Mouse (Mus musculus): ENCODE data around the gene Ccdc62. TPM values are rescaled to one million over a fixed set of nuclear protein-coding genes. Genes with fewer than 3 reads are reported as not detected.
A peak's percentile ranks its signal among the peaks of the same experiment; 100 is the strongest.

The Ccdc62 gene
- polyA plus RNA-seq, 1 experiment from 2014 or later: 6.2 TPM

GRCm38 (mm10) chr5:123996194-123996593, 65.7 kb downstream of the Ccdc62 start:
- WGBS: 77% methylated on average over 10 of the region's 10 CpGs
- H3K27ac ChIP-seq (replicated peaks in 1 of 2; ENCODE audit: control insufficient read depth in 1 of 2, insufficient read depth in 1 of 2, low read depth in 2 of 2, low read length in 2 of 2): no peak overlapping the region
- H3K27me3 ChIP-seq (ENCODE audit: control insufficient read depth, insufficient read depth, low read length): no peaks in the 10 kb centered on the region
- ATAC-seq (ENCODE audit: insufficient number of reproducible peaks, insufficient read depth, low FRiP score, low read depth): no peak
- peaks cover 20 to 24% of the 10 kb centered on the region in 2 experiments for H3K4me1 ChIP-seq (ENCODE audit: control insufficient read depth in 2 of 2, insufficient read depth in 2 of 2, low read length in 2 of 2)
- H3K9ac ChIP-seq (ENCODE audit: low read length): no peak overlapping the region
- peaks cover 4% of the 10 kb centered on the region for H3K36me3 ChIP-seq (ENCODE audit: control insufficient read depth, insufficient read depth, low read length)
- H3K4me3 ChIP-seq (ENCODE audit: control insufficient read depth in 1 of 2, insufficient read depth in 1 of 2, low read depth in 1 of 2, low read length in 2 of 2): no peak overlapping the region
- H3K9me3 ChIP-seq (ENCODE audit: control insufficient read depth, low read length): no peaks in the 10 kb centered on the region
- H3K4me2 ChIP-seq (ENCODE audit: low read length): no peak overlapping the region

- no peak overlapping the region for H3K27ac ChIP-seq (replicated peaks in 1 of 2; ENCODE audit: control insufficient read depth in 1 of 2, insufficient read depth in 1 of 2, low read depth in 2 of 2, low read length in 2 of 2)
Observed at GRCm38 (mm10) chr5:123996695-123997094, 66.2 kb downstream of the Ccdc62 start.

DNA sequence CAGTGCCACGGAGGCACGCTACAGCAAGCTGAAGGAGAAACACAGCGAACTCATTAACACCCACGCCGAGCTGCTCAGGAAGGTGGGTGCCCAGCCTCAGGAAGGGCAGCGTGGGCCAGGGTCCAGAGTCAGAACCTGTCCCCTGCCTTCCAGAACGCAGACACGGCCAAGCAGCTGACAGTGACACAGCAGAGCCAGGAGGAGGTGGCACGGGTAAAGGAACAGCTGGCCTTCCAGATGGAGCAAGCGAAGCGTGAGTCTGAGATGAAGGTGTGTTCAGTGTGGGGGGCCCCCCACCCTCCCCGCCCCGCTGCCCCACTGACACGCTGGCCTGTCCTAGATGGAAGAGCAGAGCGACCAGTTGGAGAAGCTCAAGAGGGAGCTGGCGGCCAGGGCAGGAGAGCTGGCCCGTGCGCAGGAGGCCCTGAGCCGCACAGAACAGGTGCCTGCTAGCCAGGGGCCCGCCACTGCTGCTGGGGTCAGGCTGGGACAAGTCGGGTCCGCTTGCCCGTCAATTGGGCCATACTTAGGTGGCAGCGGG, 66.8 kb downstream of the Ccdc62 start:
- 85% methylated on average over 24 of the region's 24 CpGs for WGBS
- Histone ChIP-seq H3K4me3 (ENCODE audit: control insufficient read depth in 1 of 2, insufficient read depth in 1 of 2, low read depth in 1 of 2, low read length in 2 of 2) (no peak overlapping the region), H3K9me3 (ENCODE audit: control insufficient read depth, low read length) (no peaks in the 10 kb centered on the region), H3K4me1 (ENCODE audit: control insufficient read depth in 2 of 2, insufficient read depth in 2 of 2, low read length in 2 of 2) (peaks cover 13 to 16% of the 10 kb centered on the region in 2 experiments), H3K27ac (replicated peaks in 1 of 2; ENCODE audit: control insufficient read depth in 1 of 2, insufficient read depth in 1 of 2, low read depth in 2 of 2, low read length in 2 of 2) (no peak overlapping the region), H3K9ac (ENCODE audit: low read length) (no peak overlapping the region), H3K27me3 (ENCODE audit: control insufficient read depth, insufficient read depth, low read length) (no peaks in the 10 kb centered on the region), H3K36me3 (ENCODE audit: control insufficient read depth, insufficient read depth, low read length) (peaks cover 10% of the 10 kb centered on the region), H3K4me2 (ENCODE audit: low read length) (no peak overlapping the region)
- no peak for ATAC-seq (ENCODE audit: insufficient number of reproducible peaks, insufficient read depth, low FRiP score, low read depth)

More at GRCm38 (mm10) chr5:123996695-123997094, 66.2 kb downstream of the Ccdc62 start:
- Histone ChIP-seq H3K4me2 (ENCODE audit: low read length) (no peak overlapping the region), H3K27me3 (ENCODE audit: control insufficient read depth, insufficient read depth, low read length) (no peaks in the 10 kb centered on the region), H3K4me3 (ENCODE audit: control insufficient read depth in 1 of 2, insufficient read depth in 1 of 2, low read depth in 1 of 2, low read length in 2 of 2) (no peak overlapping the region), H3K9ac (ENCODE audit: low read length) (no peak overlapping the region), H3K36me3 (ENCODE audit: control insufficient read depth, insufficient read depth, low read length) (peaks cover 9% of the 10 kb centered on the region), H3K4me1 (ENCODE audit: control insufficient read depth in 2 of 2, insufficient read depth in 2 of 2, low read length in 2 of 2) (peaks cover 18 to 21% of the 10 kb centered on the region in 2 experiments), H3K9me3 (ENCODE audit: control insufficient read depth, low read length) (no peaks in the 10 kb centered on the region)
- no peak for ATAC-seq (ENCODE audit: insufficient number of reproducible peaks, insufficient read depth, low FRiP score, low read depth)
- 85% methylated on average over 14 of the region's 14 CpGs for WGBS

DNA sequence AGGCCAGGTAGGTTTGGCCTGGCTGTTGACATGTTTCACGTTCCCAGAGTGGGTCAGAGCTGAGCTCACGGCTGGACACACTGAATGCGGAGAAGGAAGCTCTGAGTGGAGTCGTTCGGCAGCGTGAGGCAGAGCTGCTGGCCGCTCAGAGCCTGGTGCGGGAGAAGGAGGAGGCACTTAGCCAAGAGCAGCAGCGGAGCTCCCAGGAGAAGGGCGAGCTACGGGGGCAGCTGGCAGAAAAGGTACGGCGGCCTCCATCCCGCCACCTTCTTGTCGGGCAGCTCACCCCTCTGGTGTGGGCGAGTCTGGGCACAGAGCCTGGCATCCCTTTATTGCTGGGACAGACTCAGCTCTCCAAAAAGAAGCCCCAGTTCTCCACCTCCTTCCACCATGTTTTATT, 67.3 kb downstream of the Ccdc62 start:
- Histone ChIP-seq H3K27ac (replicated peaks in 1 of 2; ENCODE audit: control insufficient read depth in 1 of 2, insufficient read depth in 1 of 2, low read depth in 2 of 2, low read length in 2 of 2) (no peak overlapping the region), H3K4me1 (ENCODE audit: control insufficient read depth in 2 of 2, insufficient read depth in 2 of 2, low read length in 2 of 2) (peaks cover 10 to 17% of the 10 kb centered on the region in 2 experiments), H3K9ac (ENCODE audit: low read length) (no peak overlapping the region), H3K4me2 (ENCODE audit: low read length) (no peak overlapping the region), H3K9me3 (ENCODE audit: control insufficient read depth, low read length) (no peaks in the 10 kb centered on the region), H3K27me3 (ENCODE audit: control insufficient read depth, insufficient read depth, low read length) (no peaks in the 10 kb centered on the region), H3K4me3 (ENCODE audit: control insufficient read depth in 1 of 2, insufficient read depth in 1 of 2, low read depth in 1 of 2, low read length in 2 of 2) (no peak overlapping the region), H3K36me3 (ENCODE audit: control insufficient read depth, insufficient read depth, low read length) (peaks cover 10% of the 10 kb centered on the region)
- no peak for ATAC-seq (ENCODE audit: insufficient number of reproducible peaks, insufficient read depth, low FRiP score, low read depth)
- 71% methylated on average over 16 of the region's 16 CpGs for WGBS

- Histone ChIP-seq H3K27ac (replicated peaks in 1 of 2; ENCODE audit: control insufficient read depth in 1 of 2, insufficient read depth in 1 of 2, low read depth in 2 of 2, low read length in 2 of 2) (no peak overlapping the region), H3K9me3 (ENCODE audit: control insufficient read depth, low read length) (no peaks in the 10 kb centered on the region), H3K4me3 (ENCODE audit: control insufficient read depth in 1 of 2, insufficient read depth in 1 of 2, low read depth in 1 of 2, low read length in 2 of 2) (no peak overlapping the region), H3K27me3 (ENCODE audit: control insufficient read depth, insufficient read depth, low read length) (no peaks in the 10 kb centered on the region), H3K9ac (ENCODE audit: low read length) (no peak overlapping the region), H3K4me2 (ENCODE audit: low read length) (no peak overlapping the region), H3K36me3 (ENCODE audit: control insufficient read depth, insufficient read depth, low read length) (peaks cover 12% of the 10 kb centered on the region), H3K4me1 (ENCODE audit: control insufficient read depth in 2 of 2, insufficient read depth in 2 of 2, low read length in 2 of 2) (peaks cover 12 to 23% of the 10 kb centered on the region in 2 experiments)
- 49% methylated on average over 10 of the region's 10 CpGs for WGBS
- no peak for ATAC-seq (ENCODE audit: insufficient number of reproducible peaks, insufficient read depth, low FRiP score, low read depth)
Observed at GRCm38 (mm10) chr5:123998370-123998769, 67.9 kb downstream of the Ccdc62 start.

- Histone ChIP-seq H3K36me3 (ENCODE audit: control insufficient read depth, insufficient read depth, low read length) (peaks cover 37% of the 10 kb centered on the region), H3K4me1 (ENCODE audit: control insufficient read depth in 2 of 2, insufficient read depth in 2 of 2, low read length in 2 of 2) (peaks cover 7 to 13% of the 10 kb centered on the region in 2 experiments; a peak in 3 of 4 replicates), H3K4me2 (ENCODE audit: low read length) (no peak overlapping the region), H3K27ac (replicated peaks in 1 of 2; ENCODE audit: control insufficient read depth in 1 of 2, insufficient read depth in 1 of 2, low read depth in 2 of 2, low read length in 2 of 2) (no peak overlapping the region), H3K4me3 (ENCODE audit: control insufficient read depth in 1 of 2, insufficient read depth in 1 of 2, low read depth in 1 of 2, low read length in 2 of 2) (no peak overlapping the region), H3K9me3 (ENCODE audit: control insufficient read depth, low read length) (no peaks in the 10 kb centered on the region), H3K27me3 (ENCODE audit: control insufficient read depth, insufficient read depth, low read length) (no peaks in the 10 kb centered on the region), H3K9ac (ENCODE audit: low read length) (no peak overlapping the region)
- ATAC-seq (ENCODE audit: insufficient number of reproducible peaks, insufficient read depth, low FRiP score, low read depth): 0 out of 2 replicates have a peak, but pooled peaks have one; percentile 40
- 12% methylated on average over 7 of the region's 7 CpGs for WGBS
Observed at GRCm38 (mm10) chr5:124000824-124001223, 70.3 kb downstream of the Ccdc62 start.

DNA sequence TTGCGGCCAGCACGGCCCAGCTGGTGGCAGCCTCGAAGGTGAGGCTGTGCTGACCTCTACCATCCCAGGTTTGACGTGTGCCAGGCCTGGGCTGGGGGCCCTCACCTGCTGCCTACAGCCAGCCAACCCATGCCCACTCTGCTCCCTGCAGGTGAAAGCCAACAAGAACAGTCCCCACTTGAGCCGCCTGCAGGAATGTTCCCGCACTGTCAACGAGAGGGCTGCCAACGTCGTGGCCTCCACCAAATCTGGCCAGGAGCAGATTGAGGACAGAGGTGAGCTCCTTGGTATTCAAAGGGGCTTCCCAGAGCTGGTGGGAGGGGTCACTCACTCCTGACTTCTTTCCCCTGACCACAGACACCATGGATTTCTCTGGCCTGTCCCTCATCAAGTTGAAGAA, 70.8 kb downstream of the Ccdc62 start:
- Histone ChIP-seq H3K36me3 (ENCODE audit: control insufficient read depth, insufficient read depth, low read length) (peaks cover 41% of the 10 kb centered on the region), H3K9ac (ENCODE audit: low read length) (no peak overlapping the region), H3K4me3 (ENCODE audit: control insufficient read depth in 1 of 2, insufficient read depth in 1 of 2, low read depth in 1 of 2, low read length in 2 of 2) (no peak overlapping the region), H3K4me1 (ENCODE audit: control insufficient read depth in 2 of 2, insufficient read depth in 2 of 2, low read length in 2 of 2) (peaks cover 7 to 13% of the 10 kb centered on the region in 2 experiments; a peak in 3 of 4 replicates), H3K4me2 (ENCODE audit: low read length) (no peak overlapping the region), H3K27ac (replicated peaks in 1 of 2; ENCODE audit: control insufficient read depth in 1 of 2, insufficient read depth in 1 of 2, low read depth in 2 of 2, low read length in 2 of 2) (no peak overlapping the region), H3K27me3 (ENCODE audit: control insufficient read depth, insufficient read depth, low read length) (no peaks in the 10 kb centered on the region), H3K9me3 (ENCODE audit: control insufficient read depth, low read length) (no peaks in the 10 kb centered on the region)
- 37% methylated on average over 9 of the region's 9 CpGs for WGBS
- ATAC-seq (ENCODE audit: insufficient number of reproducible peaks, insufficient read depth, low FRiP score, low read depth): no peak

DNA sequence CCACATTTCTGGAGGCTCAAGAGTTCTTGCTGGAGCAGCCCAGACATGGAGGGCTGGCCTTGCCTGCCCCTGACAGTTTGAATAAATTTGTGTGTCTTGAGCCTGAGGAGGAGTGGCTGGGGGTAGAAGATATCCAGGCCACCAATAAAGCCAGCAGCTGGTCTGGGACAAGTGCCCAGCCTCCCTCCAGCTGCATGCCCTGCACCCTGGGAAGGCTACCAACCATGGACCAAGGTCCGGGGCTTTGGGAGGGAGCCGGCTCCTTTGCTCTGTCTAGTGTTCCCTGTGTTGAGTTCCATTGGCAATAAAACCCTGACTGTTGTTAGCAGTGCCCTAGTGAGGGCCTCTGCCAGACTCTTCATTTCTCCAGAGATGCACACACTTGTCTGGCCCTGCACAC, 72.4 kb downstream of the Ccdc62 start:
- Histone ChIP-seq H3K9me3 (ENCODE audit: control insufficient read depth, low read length) (no peaks in the 10 kb centered on the region), H3K4me2 (ENCODE audit: low read length) (no peak overlapping the region), H3K27me3 (ENCODE audit: control insufficient read depth, insufficient read depth, low read length) (no peaks in the 10 kb centered on the region), H3K9ac (ENCODE audit: low read length) (peak overlapping the region; percentile 2; the same call in 1 of the 2 replicates), H3K36me3 (ENCODE audit: control insufficient read depth, insufficient read depth, low read length) (peaks cover 57% of the 10 kb centered on the region), H3K4me1 (ENCODE audit: control insufficient read depth in 2 of 2, insufficient read depth in 2 of 2, low read length in 2 of 2) (peaks cover 7 to 13% of the 10 kb centered on the region in 2 experiments; a peak in 3 of 4 replicates), H3K4me3 (ENCODE audit: control insufficient read depth in 1 of 2, insufficient read depth in 1 of 2, low read depth in 1 of 2, low read length in 2 of 2) (no peak overlapping the region), H3K27ac (replicated peaks in 1 of 2; ENCODE audit: control insufficient read depth in 1 of 2, insufficient read depth in 1 of 2, low read depth in 2 of 2, low read length in 2 of 2) (no peak overlapping the region)
- 72% methylated on average over 2 of the region's 2 CpGs for WGBS
- no peak for ATAC-seq (ENCODE audit: insufficient number of reproducible peaks, insufficient read depth, low FRiP score, low read depth)

All from heart, embryonic 14.5 days (tissue).